Mouse (Mus musculus): ENCODE results near the gene Cux1.
A peak's percentile ranks its signal among the peaks of the same experiment; 100 is the strongest.

Cux1 gene

GRCm38 (mm10) chr5:136427121-136427771 lies 140.0 kb downstream of the Cux1 start:
- DNase-seq (ENCODE audit: low read depth, low spot score): peak; percentile 29

GRCm38 (mm10) chr5:136422948-136423347 lies 144.3 kb downstream of the Cux1 start:
- no peak for DNase-seq (ENCODE audit: low read depth, low spot score)

- DNase-seq (ENCODE audit: low read depth, low spot score): no peak
These were observed 145.4 kb downstream of the Cux1 start for GRCm38 (mm10) chr5:136421885-136422284.

- no peak for DNase-seq (ENCODE audit: low read depth, low spot score)
These were observed 146.0 kb downstream of the Cux1 start for GRCm38 (mm10) chr5:136421316-136421715.

- DNase-seq (ENCODE audit: low read depth, low spot score): no peak
These were observed 146.9 kb downstream of the Cux1 start for GRCm38 (mm10) chr5:136420342-136420741.

- no peak for DNase-seq (ENCODE audit: low read depth, low spot score)
These were observed 149.4 kb downstream of the Cux1 start for GRCm38 (mm10) chr5:136417891-136418290.

GRCm38 (mm10) chr5:136414479-136414878 lies 152.8 kb downstream of the Cux1 start:
- no peak for DNase-seq (ENCODE audit: low read depth, low spot score)

- no peak for DNase-seq (ENCODE audit: low read depth, low spot score)
These were observed 156.6 kb downstream of the Cux1 start for GRCm38 (mm10) chr5:136410681-136411181.

- DNase-seq (ENCODE audit: low read depth, low spot score): no peak
These were observed 160.9 kb downstream of the Cux1 start for GRCm38 (mm10) chr5:136406357-136406756.

GRCm38 (mm10) chr5:136403565-136403961 lies 163.7 kb downstream of the Cux1 start:
- DNase-seq (ENCODE audit: low read depth, low spot score): peak; percentile 80

GRCm38 (mm10) chr5:136402622-136403564 lies 164.4 kb downstream of the Cux1 start:
- no peak for DNase-seq (ENCODE audit: low read depth, low spot score)

- no peak for DNase-seq (ENCODE audit: low read depth, low spot score)
These were observed 168.6 kb downstream of the Cux1 start for GRCm38 (mm10) chr5:136398706-136399105.

GRCm38 (mm10) chr5:136396699-136397098 lies 170.6 kb downstream of the Cux1 start:
- no peak for DNase-seq (ENCODE audit: low read depth, low spot score)

GRCm38 (mm10) chr5:136396256-136396655 lies 171.0 kb downstream of the Cux1 start:
- no peak for DNase-seq (ENCODE audit: low read depth, low spot score)

- no peak for DNase-seq (ENCODE audit: low read depth, low spot score)
These were observed 171.6 kb downstream of the Cux1 start for GRCm38 (mm10) chr5:136395600-136396195.

- DNase-seq (ENCODE audit: low read depth, low spot score): no peak
These were observed 172.6 kb downstream of the Cux1 start for GRCm38 (mm10) chr5:136394517-136395212.

GRCm38 (mm10) chr5:136393621-136394020 lies 173.7 kb downstream of the Cux1 start:
- no peak for DNase-seq (ENCODE audit: low read depth, low spot score)

- no peak for DNase-seq (ENCODE audit: low read depth, low spot score)
These were observed 180.5 kb downstream of the Cux1 start for GRCm38 (mm10) chr5:136386757-136387156.

GRCm38 (mm10) chr5:136385161-136385560 lies 182.1 kb downstream of the Cux1 start:
- no peak for DNase-seq (ENCODE audit: low read depth, low spot score)

- no peak for DNase-seq (ENCODE audit: low read depth, low spot score)
These were observed 184.9 kb downstream of the Cux1 start for GRCm38 (mm10) chr5:136382261-136383005.

GRCm38 (mm10) chr5:136379405-136379804 lies 187.9 kb downstream of the Cux1 start:
- no peak for DNase-seq (ENCODE audit: low read depth, low spot score)
